Mouse (Mus musculus): Measurements from ENCODE around the gene Mindy4b-ps.
"Not testable (repeated sequence)": the region's sequence is repeated elsewhere in the genome, so short reads cannot be mapped to it uniquely, and the experiment has no call there.

Mindy4b-ps gene

DNA sequence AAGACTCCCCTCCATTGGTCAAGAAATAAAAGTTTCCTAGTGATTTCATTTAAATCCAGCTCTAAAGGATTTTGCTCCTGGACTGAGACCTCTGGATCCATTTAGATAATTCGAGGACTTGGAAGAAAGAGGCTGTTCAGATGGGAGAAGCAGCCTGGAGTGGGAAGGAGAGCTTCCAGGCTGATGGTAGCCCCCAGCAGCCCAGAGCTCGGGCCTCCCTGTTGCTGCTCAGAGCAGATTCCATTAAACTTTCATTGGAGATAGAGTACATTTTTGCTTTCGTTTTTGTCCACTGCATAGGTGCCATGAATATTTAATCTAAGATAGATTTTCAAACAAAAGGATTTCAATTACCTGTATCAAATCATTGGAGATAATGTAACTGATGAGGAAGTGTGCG lies at the start of gene Mindy4b-ps:
Gene Mindy4b-ps, minus strand, starts transcription at position 101 of the 400 bp plus-strand sequence.
- DNase-seq (ENCODE audit: low read depth, low spot score) = no peak

DNA sequence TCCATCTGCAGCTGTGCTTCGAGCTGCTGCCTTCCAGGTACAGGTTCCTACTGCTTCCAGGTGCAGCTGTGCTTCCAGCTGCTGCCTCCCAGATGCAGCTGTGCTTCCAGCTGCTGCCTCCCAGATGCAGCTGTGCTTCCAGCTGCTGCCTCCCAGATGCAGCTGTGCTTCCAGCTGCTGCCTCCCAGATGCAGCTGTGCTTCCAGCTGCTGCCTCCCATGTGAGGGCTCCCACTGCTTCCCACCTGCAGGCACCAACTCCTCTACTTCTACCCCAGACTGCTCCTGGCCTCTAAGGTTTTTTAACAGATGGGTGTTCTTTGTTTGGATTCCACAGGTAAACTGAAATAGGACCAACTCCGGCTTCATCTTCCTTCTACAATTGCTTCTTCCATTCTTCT lies 49.8 kb upstream of the Mindy4b-ps start:
- DNase-seq (ENCODE audit: low read depth, low spot score) = not testable (repeated sequence)

DNA sequence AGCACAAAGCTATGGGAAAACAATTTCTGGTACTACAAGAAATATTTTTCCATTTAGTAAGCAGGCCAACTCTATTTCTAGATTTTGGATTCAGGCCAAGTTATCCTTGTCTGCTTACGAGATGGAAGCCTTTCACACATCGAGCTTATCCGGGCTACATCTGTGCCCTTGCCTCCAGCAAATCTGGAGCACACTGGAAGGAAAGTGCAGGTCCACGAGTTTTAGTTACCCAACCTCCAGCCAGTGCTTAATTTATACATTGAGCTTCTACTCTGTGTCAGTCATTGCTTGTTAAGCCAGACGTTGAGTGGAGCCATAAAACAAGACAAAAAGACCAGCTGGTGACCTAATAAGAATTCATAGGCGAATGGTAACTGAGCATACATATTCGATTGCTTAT lies 43.6 kb upstream of the Mindy4b-ps start:
- DNase-seq (ENCODE audit: low read depth, low spot score) = no peak

- no peak for DNase-seq (ENCODE audit: low read depth, low spot score)
Measured at GRCm38 (mm10) chr3:58862976-58863375, 40.9 kb upstream of the Mindy4b-ps start.

DNA sequence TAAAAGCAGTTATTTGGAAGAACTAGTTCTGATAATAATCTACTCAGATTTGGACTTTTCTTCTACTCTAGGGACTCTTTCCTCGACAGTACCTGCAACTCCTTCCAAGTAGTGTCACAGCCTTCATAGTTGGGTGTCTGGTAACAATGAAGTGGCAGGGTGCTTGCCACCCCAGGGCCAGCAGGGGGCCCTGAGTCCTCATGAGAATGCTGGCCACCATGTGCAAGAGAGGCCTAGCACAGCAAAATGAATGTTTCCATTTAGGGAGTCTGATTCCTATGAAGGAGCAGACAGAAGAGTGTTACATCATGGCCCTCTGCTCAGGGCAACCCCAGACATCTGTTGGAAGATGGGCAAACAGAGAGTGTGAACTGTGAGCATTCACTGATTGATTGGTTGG lies 21.3 kb upstream of the Mindy4b-ps start:
- peak; percentile 1 for DNase-seq (ENCODE audit: low read depth, low spot score)

DNA sequence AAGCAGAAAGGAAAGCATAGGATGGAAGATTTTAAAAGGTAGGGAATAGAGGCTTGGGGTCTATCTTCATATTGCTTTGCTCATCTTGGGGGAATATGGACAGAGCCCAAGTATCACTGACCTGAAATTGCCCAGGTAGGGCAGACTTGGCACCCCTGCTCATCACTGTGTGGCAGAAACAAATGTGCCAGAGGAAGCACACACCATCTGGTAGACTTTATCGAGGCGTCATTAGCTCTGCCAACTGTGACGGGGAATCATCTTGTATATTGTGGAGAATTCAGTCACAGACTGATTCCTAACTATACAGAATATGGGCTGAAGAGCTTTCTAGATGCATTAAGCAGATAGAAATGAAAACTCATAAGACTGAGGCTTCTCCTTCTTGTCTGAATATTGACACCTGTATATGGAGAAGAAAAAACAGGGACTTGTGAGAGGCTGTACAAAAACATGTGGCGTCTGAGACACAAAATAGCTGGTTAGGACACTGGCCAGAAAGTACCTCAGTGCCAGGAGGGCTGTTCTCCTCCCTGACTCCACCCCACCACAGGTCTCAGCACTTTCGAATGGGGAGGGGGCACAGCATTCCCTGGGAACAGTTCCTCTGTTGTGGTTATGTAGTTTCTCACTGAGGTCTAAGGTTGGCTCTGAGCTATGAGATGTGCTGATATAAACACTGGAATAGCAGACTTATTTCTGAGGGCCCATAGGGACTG lies 11.5 kb upstream of the Mindy4b-ps start:
- no peak for DNase-seq (ENCODE audit: low read depth, low spot score)

GRCm38 (mm10) chr3:58832888-58833287 lies 10.8 kb upstream of the Mindy4b-ps start:
- no peak for DNase-seq (ENCODE audit: low read depth, low spot score)

DNA sequence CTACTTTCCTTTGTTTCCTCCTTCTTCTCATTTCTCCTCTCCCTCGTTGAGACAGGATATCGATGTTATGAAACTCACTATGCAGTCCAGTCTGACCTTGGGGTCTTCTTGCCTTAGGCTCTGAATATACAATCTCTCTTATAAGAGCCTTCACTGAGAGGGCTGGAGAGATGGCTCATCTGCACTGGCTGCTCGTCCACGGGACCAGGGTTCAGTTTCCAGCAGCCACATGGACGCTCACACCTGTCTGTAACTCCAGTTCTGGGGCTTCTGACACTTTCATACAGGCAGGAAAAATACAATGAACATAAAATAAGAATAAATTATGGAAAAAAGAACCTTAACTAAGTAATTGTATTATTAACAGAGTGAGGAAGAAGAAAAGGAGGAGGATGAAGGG lies 9.5 kb upstream of the Mindy4b-ps start:
- no peak for DNase-seq (ENCODE audit: low read depth, low spot score)

- no peak for DNase-seq (ENCODE audit: low read depth, low spot score)
Measured at GRCm38 (mm10) chr3:58829926-58830325, 7.8 kb upstream of the Mindy4b-ps start.

DNA sequence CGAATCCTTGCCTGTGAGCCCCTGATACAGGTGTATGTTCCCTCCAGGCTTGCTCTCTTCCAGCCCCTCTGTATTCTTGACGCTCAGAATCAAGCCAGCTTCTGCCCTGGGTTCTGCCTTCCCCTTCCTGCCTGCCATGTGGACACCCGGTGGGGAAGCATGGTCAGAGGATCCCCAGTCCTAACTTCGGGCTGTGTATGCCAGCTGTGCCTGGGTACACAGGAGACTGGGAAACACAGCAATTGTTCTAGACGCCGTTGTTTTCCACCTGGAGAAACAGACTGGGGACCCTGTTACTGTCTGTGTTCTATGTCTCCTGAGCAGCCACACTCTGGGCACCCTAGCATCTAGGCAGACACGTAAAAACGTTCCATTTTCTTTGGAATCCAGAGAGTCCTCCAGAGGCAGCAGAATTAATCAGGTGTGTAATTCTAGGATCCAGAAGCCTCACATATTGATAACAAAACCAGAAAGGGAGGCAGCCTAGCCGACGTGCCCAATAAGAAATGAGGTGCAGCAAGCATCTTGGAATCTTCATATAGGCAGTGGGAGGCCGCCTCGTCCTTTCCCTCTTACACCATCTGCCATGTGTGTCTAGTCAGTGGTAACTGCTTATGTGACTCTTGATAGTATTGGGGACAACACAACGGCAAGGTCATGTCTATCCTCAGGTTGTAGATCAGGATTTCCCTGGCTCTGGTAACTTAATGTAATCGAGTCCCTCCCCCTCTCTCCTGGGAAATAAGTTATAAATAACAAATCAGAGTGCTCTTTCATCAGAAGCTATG lies 6.4 kb upstream of the Mindy4b-ps start:
- DNase-seq (ENCODE audit: low read depth, low spot score) = no peak

- no peak for DNase-seq (ENCODE audit: low read depth, low spot score)
Measured at GRCm38 (mm10) chr3:58826266-58826665, 4.2 kb upstream of the Mindy4b-ps start.

DNA sequence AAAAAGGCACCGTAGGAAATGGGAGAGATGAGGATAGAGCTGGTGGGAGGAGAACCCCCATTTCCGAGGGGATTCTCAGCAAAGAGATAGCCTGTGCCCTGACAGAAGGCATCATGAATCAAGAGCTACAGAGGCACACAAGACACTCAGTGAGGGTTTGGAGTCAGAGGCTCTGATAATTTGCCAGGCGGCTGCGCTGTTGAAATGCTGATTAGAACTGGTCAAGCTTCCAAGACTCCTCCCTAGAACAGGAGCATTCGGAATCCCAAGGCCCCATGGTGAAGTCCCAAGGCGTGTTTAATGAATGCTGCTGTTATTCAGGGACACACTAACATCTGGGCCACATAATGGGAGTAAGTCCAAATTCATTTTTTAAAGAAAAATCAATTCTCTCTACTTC lies 4.8 kb downstream of the Mindy4b-ps start:
- DNase-seq (ENCODE audit: low read depth, low spot score) = no peak

DNA sequence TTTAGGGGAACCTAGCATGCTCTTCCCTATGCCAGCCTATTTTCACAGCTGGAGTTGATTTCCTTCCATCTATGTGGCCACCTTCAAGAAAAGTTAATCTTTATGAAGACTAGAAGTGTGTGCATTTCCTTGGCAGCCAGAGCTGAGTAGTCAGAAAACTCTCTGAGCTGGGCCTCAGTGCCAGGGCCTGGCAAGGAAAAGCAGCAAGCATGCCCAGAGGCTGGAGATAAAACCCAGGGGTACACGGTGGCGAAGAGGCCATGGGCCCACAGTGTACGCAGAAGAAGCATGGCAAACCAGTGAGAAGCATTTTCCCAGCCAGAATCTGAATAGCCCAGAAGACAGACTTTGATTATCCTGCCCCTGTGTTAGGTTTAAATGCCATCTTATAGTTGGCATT lies 7.9 kb downstream of the Mindy4b-ps start:
- no peak for DNase-seq (ENCODE audit: low read depth, low spot score)

- DNase-seq (ENCODE audit: low read depth, low spot score) = no peak
Measured at GRCm38 (mm10) chr3:58810353-58810752, 11.8 kb downstream of the Mindy4b-ps start.

DNA sequence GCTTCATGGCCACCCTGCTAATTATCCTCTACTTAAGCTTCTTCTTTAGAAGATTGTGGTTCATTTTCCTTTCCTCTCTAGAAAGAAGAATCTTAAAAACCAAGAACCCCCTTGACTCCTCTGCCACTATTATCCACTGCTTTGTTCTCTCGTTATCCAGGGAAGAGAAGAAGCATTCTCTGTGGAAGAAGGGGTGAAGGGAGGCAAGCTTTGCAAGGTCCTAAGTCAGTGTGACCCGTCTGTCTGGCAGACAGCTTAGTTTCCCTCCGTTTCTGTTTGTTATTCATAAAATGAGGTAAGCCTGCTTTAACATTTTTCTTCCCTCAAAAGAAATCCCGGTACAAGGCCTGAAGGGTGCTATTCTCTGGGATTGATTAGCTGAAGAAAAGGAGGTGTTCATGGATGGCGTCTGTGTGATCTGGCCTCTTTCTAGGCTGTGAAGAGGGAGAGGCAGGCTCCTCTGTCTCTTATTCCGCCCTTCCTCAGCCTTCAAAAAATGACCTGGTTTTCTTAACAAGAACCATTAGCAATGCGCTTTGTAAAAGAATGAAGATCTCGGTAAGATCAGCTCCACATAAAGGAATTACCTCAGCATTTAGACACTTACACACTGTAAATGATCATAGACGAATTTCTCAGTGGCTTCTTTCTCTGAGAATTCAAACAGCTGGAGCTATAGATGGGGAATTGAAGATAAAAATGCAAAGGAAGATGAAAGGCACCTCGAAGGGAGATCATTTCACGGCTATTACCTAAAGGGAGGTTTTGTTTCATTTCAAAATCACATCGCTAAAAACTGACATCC lies 12.8 kb downstream of the Mindy4b-ps start:
- DNase-seq (ENCODE audit: low read depth, low spot score) = no peak

DNA sequence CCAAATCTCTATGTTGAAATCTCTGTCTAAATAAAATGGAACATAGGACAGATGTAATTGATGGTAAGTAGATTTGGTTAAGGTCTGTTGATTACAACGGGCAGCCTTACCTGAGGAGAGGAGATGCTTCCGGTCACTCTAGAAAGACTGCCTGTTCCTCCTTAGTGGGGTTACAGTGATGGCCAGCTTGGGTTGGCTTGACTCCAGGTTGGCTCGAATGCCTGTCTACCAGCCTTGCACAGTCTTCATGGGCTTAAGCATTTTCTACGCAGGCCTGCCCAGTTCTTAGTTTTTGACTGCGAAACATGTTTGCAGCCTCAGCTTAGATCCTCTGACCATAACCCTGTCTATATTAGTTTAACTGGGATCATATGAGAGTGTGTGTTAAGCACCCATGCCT lies 13.5 kb downstream of the Mindy4b-ps start:
- no peak for DNase-seq (ENCODE audit: low read depth, low spot score)

GRCm38 (mm10) chr3:58804745-58805144 lies 17.4 kb downstream of the Mindy4b-ps start:
- no peak for DNase-seq (ENCODE audit: low read depth, low spot score)

- DNase-seq (ENCODE audit: low read depth, low spot score) = no peak
Measured at GRCm38 (mm10) chr3:58798676-58799075, 23.4 kb downstream of the Mindy4b-ps start.

DNA sequence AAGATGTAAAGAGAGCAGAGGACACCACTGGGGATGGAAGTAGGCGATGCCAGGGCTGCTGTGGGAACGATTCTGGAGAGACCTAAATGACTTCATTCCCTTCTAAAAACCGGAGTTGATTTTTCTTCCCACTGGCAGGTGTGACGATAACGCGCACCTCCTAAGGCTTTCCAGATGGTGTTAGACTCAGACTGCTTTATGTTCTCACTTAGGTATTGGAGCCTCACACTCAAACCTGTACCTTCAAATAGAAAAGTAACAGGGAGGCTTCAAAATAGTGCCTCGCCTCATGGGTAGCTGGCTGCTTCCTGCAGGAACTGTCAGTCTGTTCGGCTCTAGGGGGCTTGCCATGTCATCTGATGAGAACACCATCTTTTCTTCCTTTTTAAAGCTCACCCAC lies 23.9 kb downstream of the Mindy4b-ps start:
- DNase-seq (ENCODE audit: low read depth, low spot score) = no peak

- DNase-seq (ENCODE audit: low read depth, low spot score) = no peak
Measured at GRCm38 (mm10) chr3:58789473-58789872, 32.6 kb downstream of the Mindy4b-ps start.

DNA sequence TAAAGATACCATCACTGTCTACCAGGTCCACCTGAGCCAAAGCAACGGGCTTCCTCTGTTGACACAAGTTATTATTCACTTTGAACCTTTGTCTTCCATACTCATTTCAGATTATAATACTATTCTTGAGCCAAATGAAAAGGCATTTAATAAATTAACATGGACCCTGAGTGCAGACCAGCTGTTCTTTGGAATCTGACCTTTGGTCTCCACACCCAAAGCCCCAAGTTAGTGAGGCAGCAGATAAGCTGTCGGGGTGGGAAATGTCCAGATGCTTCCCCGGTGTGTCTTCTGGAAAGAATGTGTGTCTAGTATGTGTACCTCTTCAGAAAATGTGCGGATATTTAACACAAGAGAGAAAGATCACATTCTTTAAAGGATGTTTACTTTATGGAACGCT lies 33.1 kb downstream of the Mindy4b-ps start:
- DNase-seq (ENCODE audit: low read depth, low spot score) = no peak

DNA sequence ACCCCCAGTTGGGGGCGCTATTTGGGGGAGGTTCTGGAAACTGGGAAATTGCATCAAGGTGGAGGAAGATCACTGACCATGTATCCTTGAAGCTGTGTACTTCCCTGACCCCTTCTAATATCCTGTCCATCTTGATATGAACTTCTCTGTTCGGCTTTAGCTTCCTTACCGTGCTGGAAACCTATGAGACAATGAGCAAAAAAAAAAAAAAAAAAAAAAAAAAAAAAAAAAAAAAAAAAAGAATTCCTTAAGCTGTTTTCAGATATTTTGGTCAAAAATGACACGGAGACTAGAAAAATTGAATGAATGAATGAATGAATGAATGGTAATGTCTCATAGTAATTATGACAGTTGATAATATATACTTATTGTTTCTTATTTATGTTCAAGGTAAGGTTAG lies 35.6 kb downstream of the Mindy4b-ps start:
- DNase-seq (ENCODE audit: low read depth, low spot score) = peak; percentile 21

Measured in CD4-positive, CD25-positive, alpha-beta regulatory T cell, adult 2 months (primary cell).